Mouse (Mus musculus): ENCODE measurements at regions not wholly inside any gene's neighbourhood (a gene's known extent, or its start where the extent isn't known, plus 50 kb on each side); places are given as distances from the start of the nearest gene placed in this dataset.
"Not testable (repeated sequence)": the region's sequence is repeated elsewhere in the genome, so short reads cannot be mapped to it uniquely, and the experiment has no call there.

GRCm38 (mm10) chr2:166516261-166516660, 197.4 kb downstream of the Prex1 start:
- DNase-seq (ENCODE audit: low spot score) = no peak

GRCm38 (mm10) chr2:166514664-166515063, 199.0 kb downstream of the Prex1 start:
- DNase-seq (ENCODE audit: low spot score) = no peak

- no peak for DNase-seq (ENCODE audit: low spot score)
Observed at GRCm38 (mm10) chr2:166512488-166512887, 201.1 kb downstream of the Prex1 start.

- not testable (repeated sequence) for DNase-seq (ENCODE audit: low spot score)
Observed at GRCm38 (mm10) chr2:166511477-166511876, 202.2 kb downstream of the Prex1 start.

- no peak for DNase-seq (ENCODE audit: low spot score)
Observed at GRCm38 (mm10) chr2:166510776-166511175, 202.9 kb downstream of the Prex1 start.

GRCm38 (mm10) chr2:166509591-166509990, 204.0 kb downstream of the Prex1 start:
- no peak for DNase-seq (ENCODE audit: low spot score)

- DNase-seq (ENCODE audit: low spot score) = no peak
Observed at GRCm38 (mm10) chr2:166508656-166509420, 204.8 kb downstream of the Prex1 start.

- DNase-seq (ENCODE audit: low spot score) = no peak
Observed at GRCm38 (mm10) chr2:166505309-166505708, 208.3 kb downstream of the Prex1 start.

- DNase-seq (ENCODE audit: low spot score) = no peak
Observed at GRCm38 (mm10) chr2:166503666-166504065, 210.0 kb downstream of the Prex1 start.

GRCm38 (mm10) chr2:166492895-166493294, 220.7 kb downstream of the Prex1 start:
- no peak for DNase-seq (ENCODE audit: low spot score)

- DNase-seq (ENCODE audit: low spot score) = no peak
Observed at GRCm38 (mm10) chr2:166492421-166492820, 221.2 kb downstream of the Prex1 start.

- DNase-seq (ENCODE audit: low spot score) = no peak
Observed at GRCm38 (mm10) chr2:166491861-166492260, 221.8 kb downstream of the Prex1 start.

GRCm38 (mm10) chr2:166489041-166489872, 224.4 kb downstream of the Prex1 start:
- DNase-seq (ENCODE audit: low spot score) = no peak

- DNase-seq (ENCODE audit: low spot score) = peak; percentile 29
Observed at GRCm38 (mm10) chr2:166487688-166488087, 225.9 kb downstream of the Prex1 start.

- DNase-seq (ENCODE audit: low spot score) = no peak
Observed at GRCm38 (mm10) chr2:166485788-166486187, 227.8 kb downstream of the Prex1 start.

GRCm38 (mm10) chr2:166485361-166485760, 228.3 kb downstream of the Prex1 start:
- no peak for DNase-seq (ENCODE audit: low spot score)

- DNase-seq (ENCODE audit: low spot score) = no peak
Observed at GRCm38 (mm10) chr2:166483617-166484319, 229.9 kb downstream of the Prex1 start.

GRCm38 (mm10) chr2:166482720-166483616, 230.7 kb downstream of the Prex1 start:
- no peak for DNase-seq (ENCODE audit: low spot score)

GRCm38 (mm10) chr2:166481774-166482173, 231.9 kb downstream of the Prex1 start:
- DNase-seq (ENCODE audit: low spot score) = no peak

GRCm38 (mm10) chr2:166481362-166481761, 232.3 kb downstream of the Prex1 start:
- no peak for DNase-seq (ENCODE audit: low spot score)

GRCm38 (mm10) chr2:166480883-166481282, 232.7 kb downstream of the Prex1 start:
- DNase-seq (ENCODE audit: low spot score) = no peak

All from layer of hippocampus, adult 11-12 months (tissue).